Mouse (Mus musculus) liver, embryonic 14.5 days (tissue): ENCODE results near the gene Kcnk2. TPM values are rescaled to one million over a fixed set of nuclear protein-coding genes. Genes with fewer than 3 reads are reported as not detected.

Source experiments
- ATAC-seq: fragments of 200-750 bp; cut with Nextera tagmentation; 2 replicates; pipeline ENCODE4 v1.8.0; 2017; ENCODE audit warnings: moderate number of reproducible peaks, mild to moderate bottlenecking, moderate library complexity; ENCODE audit not compliant: insufficient read depth
- DNase-seq, 3 experiments: peaks; one replicate each; pipeline ENCODE4 v3.0.0-alpha.2; 2012 to 2013; ENCODE audit warnings: low read depth in 3 of 3, low spot score in 3 of 3
- H3K27ac ChIP-seq: fragments of 300-500 bp; sonication (generic); 2 replicates; pipeline ENCODE4 v1.5.1; 2014; ENCODE audit warnings: moderate library complexity, mild to moderate bottlenecking, control low read depth, inconsistent platforms
- H3K27me3 ChIP-seq: fragments of 300-500 bp; sonication (generic); 2 replicates; pipeline ENCODE4 v1.6.1; 2014; ENCODE audit warnings: mild to moderate bottlenecking, low read length, moderate library complexity; ENCODE audit not compliant: control insufficient read depth, insufficient read depth
- H3K36me3 ChIP-seq: fragments of 300-500 bp; sonication (generic); replicated peaks from 2 replicates; pipeline ENCODE4 v1.6.1; 2014; ENCODE audit warnings: low read depth; ENCODE audit not compliant: control insufficient read depth, insufficient read depth
- H3K4me1 ChIP-seq, 2 experiments: fragments of 200-500 bp in 1 of 2; fragments of 300-500 bp in 1 of 2; sonication (generic) in 1 of 2; replicated peaks; 2 replicates each; pipeline ENCODE4 v1.6.1; 2012 to 2014; ENCODE audit warnings: antibody characterized with exemption in 1 of 2, inconsistent platforms in 1 of 2, low read length in 1 of 2; ENCODE audit not compliant: control insufficient read depth in 2 of 2, insufficient read depth in 2 of 2
- H3K4me2 ChIP-seq: fragments of 300-500 bp; sonication (generic); 2 replicates; pipeline ENCODE4 v1.6.1; 2014; ENCODE audit warnings: low read depth, mild to moderate bottlenecking, control low read depth, moderate library complexity
- H3K4me3 ChIP-seq, 2 experiments: fragments of 200-500 bp in 1 of 2; fragments of 300-500 bp in 1 of 2; sonication (generic) in 1 of 2; 2 replicates each; pipeline ENCODE4 v1.5.1; 2012 to 2014; ENCODE audit warnings: low read depth in 2 of 2, low read length in 2 of 2, mild to moderate bottlenecking in 2 of 2, control low read depth in 1 of 2, inconsistent platforms in 1 of 2, moderate library complexity in 1 of 2; ENCODE audit not compliant: insufficient read depth in 1 of 2
- H3K9ac ChIP-seq: fragments of 300-500 bp; sonication (generic); replicated peaks from 2 replicates; pipeline ENCODE4 v1.6.1; 2014; ENCODE audit warnings: mild to moderate bottlenecking, control low read depth, moderate library complexity
- H3K9me3 ChIP-seq: fragments of 300-500 bp; sonication (generic); 2 replicates; pipeline ENCODE4 v1.6.1; 2016; ENCODE audit warnings: low read length, mixed read lengths; ENCODE audit not compliant: control insufficient read depth
- CTCF ChIP-seq: IDR thresholded peaks from 2 replicates; pipeline ENCODE4 v1.5.1; 2016; ENCODE audit warnings: antibody characterized with exemption, low read depth, control low read depth
- EP300 ChIP-seq: IDR thresholded peaks from 2 replicates; pipeline ENCODE4 v1.6.1; 2016; ENCODE audit warnings: antibody characterized with exemption, low read depth
- WGBS: fragments of 180-500 bp; shearing (Covaris S2); extraction: QIAGEN DNeasy Blood & Tissue Kit; methylation state at CpG from one replicate; pipeline ENCODE4 v1.1.7; 2014; ENCODE audit not compliant: insufficient replicate concordance; 5-methylcytosine and 5-hydroxymethylcytosine counted together
- polyA plus RNA-seq, 2 experiments: library from polyadenylated mRNA; depleted of rRNA in 1 of 2; stranded (reverse) in 1 of 2; unstranded in 1 of 2; fragments of >200 nt; fragmentation: Nextera tagmentation in 1 of 2; extraction: Ambion mirVana in 1 of 2; gene quantifications; 2 replicates each; pipeline versions ENCODE4 v1.2.1 to v1.2.3; 2012 to 2014

The Kcnk2 gene
- polyA plus RNA-seq, 2 experiments, result 0.02 to 0.06 TPM

- WGBS, result 56% methylated on average over 5 of the region's 5 CpGs
- Histone ChIP-seq H3K4me1 (no peaks in the 10 kb centered on the region), H3K9ac (no peak overlapping the region), H3K36me3 (no peaks in the 10 kb centered on the region), H3K4me3 (no peak overlapping the region), H3K27ac (no peak overlapping the region), H3K27me3 (peaks cover 19% of the 10 kb centered on the region), H3K9me3 (no peaks in the 10 kb centered on the region), H3K4me2 (no peak overlapping the region)
- ATAC-seq (no peak), DNase-seq (no peak)
- TF ChIP-seq EP300 (no peak), CTCF (no peak)
These were observed 56.9 kb downstream of the Kcnk2 start for GRCm38 (mm10) chr1:189345166-189345565.

GRCm38 (mm10) chr1:189343301-189344251, 58.5 kb downstream of the Kcnk2 start:
- no peak for DNase-seq
- Histone ChIP-seq H3K4me3 (peak overlapping the region in 1 of 2 experiments; percentile 33; a peak in 3 of 4 replicates), H3K9me3 (no peaks in the 10 kb centered on the region), H3K4me2 (peak overlapping the region; percentile 50; the same call in 1 of the 2 replicates), H3K9ac (no peak overlapping the region), H3K27ac (no peak overlapping the region), H3K36me3 (no peaks in the 10 kb centered on the region), H3K4me1 (no peaks in the 10 kb centered on the region), H3K27me3 (peaks cover 19% of the 10 kb centered on the region)
- 2% methylated on average over 72 of the region's 82 CpGs for whole genome bisulfite sequencing
- TF ChIP-seq CTCF, result no peak
- TF ChIP-seq EP300, result no peak
- ATAC-seq, result no peak

GRCm38 (mm10) chr1:189342416-189343104, 59.5 kb downstream of the Kcnk2 start:
- H3K27me3 ChIP-seq, result peaks cover 19% of the 10 kb centered on the region
- H3K36me3 ChIP-seq, result no peaks in the 10 kb centered on the region
- TF ChIP-seq EP300, result no peak
- no peak for TF ChIP-seq CTCF
- no peak overlapping the region for H3K27ac ChIP-seq
- ATAC-seq, result no peak
- no peak overlapping the region for H3K4me3 ChIP-seq
- DNase-seq, result no peak
- WGBS, result 7% methylated on average over 30 of the region's 30 CpGs
- H3K9me3 ChIP-seq, result no peaks in the 10 kb centered on the region
- H3K9ac ChIP-seq, result no peak overlapping the region
- H3K4me2 ChIP-seq, result no peak overlapping the region
- H3K4me1 ChIP-seq, result no peaks in the 10 kb centered on the region

- H3K9me3 ChIP-seq, result no peaks in the 10 kb centered on the region
- no peak for DNase-seq
- no peak for TF ChIP-seq CTCF
- TF ChIP-seq EP300, result no peak
- H3K4me1 ChIP-seq, result no peaks in the 10 kb centered on the region
- H3K27ac ChIP-seq, result no peak overlapping the region
- H3K27me3 ChIP-seq, result peaks cover 19% of the 10 kb centered on the region
- no peaks in the 10 kb centered on the region for H3K36me3 ChIP-seq
- H3K4me2 ChIP-seq, result no peak overlapping the region
- WGBS, result 14% methylated on average over 4 of the region's 4 CpGs
- no peak for ATAC-seq
- no peak overlapping the region for H3K9ac ChIP-seq
- no peak overlapping the region for H3K4me3 ChIP-seq
These were observed 60.6 kb downstream of the Kcnk2 start for GRCm38 (mm10) chr1:189341381-189341917.

GRCm38 (mm10) chr1:189315896-189316295, 86.2 kb downstream of the Kcnk2 start:
- ATAC-seq (no peak), DNase-seq (no peak)
- Histone ChIP-seq H3K4me3 (no peak overlapping the region), H3K4me2 (no peak overlapping the region), H3K36me3 (no peaks in the 10 kb centered on the region), H3K27me3 (no peaks in the 10 kb centered on the region), H3K9me3 (no peaks in the 10 kb centered on the region), H3K4me1 (no peaks in the 10 kb centered on the region), H3K27ac (no peak overlapping the region), H3K9ac (no peak overlapping the region)
- no peak for TF ChIP-seq EP300
- TF ChIP-seq CTCF, result 0 out of 2 replicates have a peak, but pooled peaks have one; percentile 4
- WGBS, result 33% methylated on average over 2 of the region's 2 CpGs
